Mouse (Mus musculus) gastrocnemius, postnatal 4 days (tissue): ENCODE results near the gene Dsp. TPM values are rescaled to one million over a fixed set of nuclear protein-coding genes. Genes with fewer than 3 reads are reported as not detected.

ENCODE experiments used
- DNase-seq, 2 experiments: peaks; one replicate each; pipeline ENCODE4 v3.0.0; 2021 to 2022; ENCODE audit warnings: low spot score in 2 of 2, mixed read lengths in 2 of 2
- long read RNA-seq, 2 experiments: library from polyadenylated mRNA; stranded (forward); transcript quantifications; one replicate each; pipeline ENCODE4 v2.0.0; 2021
- total RNA-seq, 2 experiments: library from RNA; stranded (reverse); gene quantifications; 2 replicates each; pipeline ENCODE4 v1.2.3; 2021

The Dsp gene
- under 1 TPM; 0.22 to 0.49 TPM for total RNA-seq
- long read RNA-seq, experiment 1, full-length matches to known transcripts, result 2 of 12 reads
- long read RNA-seq, experiment 1, partial matches to known transcripts, result 3 of 12 reads
- long read RNA-seq, experiment 1, other reads (novel, unspliced or antisense), result 7 of 12 reads
- long read RNA-seq, experiment 2, result 0 reads

- peak; percentile 24 to 38 for DNase-seq
These were observed at the start of gene Dsp for GRCm38 (mm10) chr13:38151069-38151588. TSS of gene Dsp (plus strand) at chr13:38151294.

GRCm38 (mm10) chr13:38103406-38103805 is 47.7 kb upstream of the Dsp start:
- no peak for DNase-seq

- DNase-seq, result no peak
These were observed 46.6 kb upstream of the Dsp start for GRCm38 (mm10) chr13:38104501-38104900.

GRCm38 (mm10) chr13:38109081-38109480 is 42.0 kb upstream of the Dsp start:
- DNase-seq, result no peak

GRCm38 (mm10) chr13:38122321-38122720 is 28.8 kb upstream of the Dsp start:
- DNase-seq, result no peak

GRCm38 (mm10) chr13:38123666-38124065 is 27.4 kb upstream of the Dsp start:
- no peak for DNase-seq

GRCm38 (mm10) chr13:38127683-38128082 is 23.4 kb upstream of the Dsp start:
- no peak for DNase-seq

GRCm38 (mm10) chr13:38128246-38128645 is 22.8 kb upstream of the Dsp start:
- DNase-seq, result no peak

GRCm38 (mm10) chr13:38129492-38129891 is 21.6 kb upstream of the Dsp start:
- no peak for DNase-seq

GRCm38 (mm10) chr13:38130116-38130515 is 21.0 kb upstream of the Dsp start:
- no peak for DNase-seq

- no peak for DNase-seq
These were observed 18.0 kb upstream of the Dsp start for GRCm38 (mm10) chr13:38133016-38133528.

- DNase-seq, result no peak
These were observed 10.6 kb upstream of the Dsp start for GRCm38 (mm10) chr13:38140521-38140920.

- no peak for DNase-seq
These were observed 6.0 kb upstream of the Dsp start for GRCm38 (mm10) chr13:38144962-38145713.

- no peak for DNase-seq
These were observed 2.7 kb upstream of the Dsp start for GRCm38 (mm10) chr13:38148348-38148747.

- peak; percentile 17 to 22 for DNase-seq
These were observed 756 bp downstream of the Dsp start for GRCm38 (mm10) chr13:38151671-38152428.

- DNase-seq, result no peak
These were observed 1.4 kb downstream of the Dsp start for GRCm38 (mm10) chr13:38152429-38153035.

- no peak for DNase-seq
These were observed 4.4 kb downstream of the Dsp start for GRCm38 (mm10) chr13:38155523-38155922.

GRCm38 (mm10) chr13:38157635-38158034 is 6.5 kb downstream of the Dsp start:
- DNase-seq, result no peak

- DNase-seq, result no peak
These were observed 10.9 kb downstream of the Dsp start for GRCm38 (mm10) chr13:38162002-38162401.

- peak; percentile 29 to 75 for DNase-seq
These were observed 11.6 kb downstream of the Dsp start for GRCm38 (mm10) chr13:38162668-38163067.

- no peak for DNase-seq
These were observed 13.8 kb downstream of the Dsp start for GRCm38 (mm10) chr13:38164932-38165331.
